Comparison of ENCODE assay signal across 28 mouse cellular contexts in genomic region chr12:17588436-17588835, GRCm38 (mm10).
"Had no signal": no experiment of that assay in that cellular context is flagged by ENCODE, and none has a peak within 500 bp of the region (broad histone marks: within the 10 kb centered on the region; RNA-seq: fewer than 3 reads in every experiment).

No protein-coding gene starts in this region.

- H3K4me3 ChIP-seq: embryonic facial prominence, embryonic 10.5 days; embryonic facial prominence, embryonic 12.5 days; embryonic facial prominence, embryonic 13.5 days; embryonic facial prominence, embryonic 15.5 days; erythroblast, embryonic 14.5 days; forebrain, embryonic 10.5 days; forebrain, embryonic 12.5 days; forebrain, embryonic 13.5 days; forebrain, embryonic 15.5 days; gastrocnemius, adult 2 months; heart, adult 2 months had no signal

- H3K27me3 ChIP-seq: embryonic facial prominence, embryonic 12.5 days; embryonic facial prominence, embryonic 13.5 days; embryonic facial prominence, embryonic 15.5 days; forebrain, embryonic 12.5 days; forebrain, embryonic 13.5 days; forebrain, embryonic 15.5 days had no signal

- H3K9ac ChIP-seq: embryonic facial prominence, embryonic 12.5 days; embryonic facial prominence, embryonic 13.5 days; embryonic facial prominence, embryonic 15.5 days; forebrain, embryonic 12.5 days; forebrain, embryonic 13.5 days; forebrain, embryonic 15.5 days; forebrain, postnatal 0 days had no signal

- ATAC-seq: forebrain, embryonic 13.5 days; forebrain, embryonic 14.5 days; forebrain, embryonic 15.5 days; forebrain, embryonic 16.5 days; forebrain, postnatal 0 days had no signal

- DNase-seq: cerebellum, adult 2 months; cerebellum, adult 8-10 months; cerebellum, adult 9-10 months; cerebellum, adult 9-11 months; cerebellum, postnatal 10 days; cerebellum, postnatal 14 days; cerebellum, postnatal 25 days; cerebellum, postnatal 36 days; embryo, embryonic 11 days; forebrain, postnatal 0 days; gastrocnemius, adult 2 months; gastrocnemius, postnatal 10 days; gastrocnemius, postnatal 14 days; gastrocnemius, postnatal 25 days; gastrocnemius, postnatal 36 days; heart, adult 18-20 months; heart, adult 2 months had no signal

- H3K27ac ChIP-seq: embryonic facial prominence, embryonic 10.5 days; embryonic facial prominence, embryonic 12.5 days; embryonic facial prominence, embryonic 13.5 days; embryonic facial prominence, embryonic 15.5 days; forebrain, embryonic 10.5 days; forebrain, embryonic 12.5 days; forebrain, embryonic 13.5 days; forebrain, embryonic 15.5 days; gastrocnemius, adult 2 months; heart, adult 2 months had no signal

- H3K36me3 ChIP-seq: embryonic facial prominence, embryonic 10.5 days; embryonic facial prominence, embryonic 12.5 days; embryonic facial prominence, embryonic 13.5 days; embryonic facial prominence, embryonic 15.5 days; forebrain, embryonic 10.5 days; forebrain, embryonic 12.5 days; forebrain, embryonic 15.5 days had no signal

- H3K9me3 ChIP-seq: embryonic facial prominence, embryonic 10.5 days; embryonic facial prominence, embryonic 12.5 days; embryonic facial prominence, embryonic 13.5 days; embryonic facial prominence, embryonic 15.5 days; forebrain, embryonic 10.5 days; forebrain, embryonic 12.5 days; forebrain, embryonic 13.5 days; forebrain, embryonic 15.5 days had no signal

- H3K4me2 ChIP-seq: embryonic facial prominence, embryonic 12.5 days; embryonic facial prominence, embryonic 13.5 days; embryonic facial prominence, embryonic 15.5 days; forebrain, embryonic 12.5 days; forebrain, embryonic 13.5 days; forebrain, embryonic 15.5 days had no signal
